Mouse (Mus musculus): ENCODE measurements at regions not wholly inside any gene's neighbourhood (a gene's known extent, or its start where the extent isn't known, plus 50 kb on each side); places are given as distances from the start of the nearest gene placed in this dataset.

DNA sequence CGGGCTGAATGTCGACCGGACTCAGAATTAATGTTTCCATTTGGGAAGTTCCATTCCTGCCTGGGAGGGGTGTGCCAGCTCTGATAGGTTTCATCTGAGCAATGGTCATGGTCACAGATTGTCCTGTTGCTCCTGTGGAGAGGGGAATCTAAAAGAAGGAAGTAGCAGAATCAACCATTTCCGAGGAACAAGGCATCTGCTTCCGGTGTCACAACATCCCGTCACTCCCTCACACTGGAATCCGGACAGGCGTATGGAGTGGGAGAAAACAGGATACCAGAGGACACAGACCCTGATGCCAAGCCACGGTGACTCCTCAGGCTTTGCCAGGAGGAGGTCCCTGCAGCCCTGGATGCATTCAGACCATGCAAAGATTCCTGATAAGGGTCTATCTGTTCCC lies 168.0 kb downstream of the Maf start:
- Histone ChIP-seq H3K27ac (ENCODE audit: control insufficient read depth, low read depth, low read length) (no peak overlapping the region), H3K4me1 (ENCODE audit: control insufficient read depth in 1 of 2, insufficient read depth in 2 of 2, low read length in 2 of 2) (no peaks in the 10 kb centered on the region), H3K9ac (ENCODE audit: control insufficient read depth, low read depth, low read length, poor library complexity, severe bottlenecking) (no peak overlapping the region), H3K9me3 (replicated peaks; ENCODE audit: insufficient read depth, low read length) (no peaks in the 10 kb centered on the region), H3K4me3 (ENCODE audit: control insufficient read depth in 1 of 2, insufficient read depth in 1 of 2, low read depth in 2 of 2, low read length in 2 of 2) (no peak overlapping the region), H3K79me2 (ENCODE audit: control insufficient read depth, insufficient read depth, low read length, poor library complexity) (no peaks in the 10 kb centered on the region), H3K27me3 (ENCODE audit: control insufficient read depth in 1 of 2, insufficient read depth in 2 of 2, low read length in 2 of 2) (no peaks in the 10 kb centered on the region), H3K36me3 (ENCODE audit: control insufficient read depth in 1 of 2, insufficient read depth in 2 of 2, low read length in 2 of 2) (no peaks in the 10 kb centered on the region)
- no peak for DNase-seq (ENCODE audit: low read depth, low spot score)
- no peak for TF ChIP-seq BHLHE40 (IDR thresholded peaks at IDR 0.05; ENCODE audit: borderline replicate concordance, low read depth, low read length)
- TF ChIP-seq ETS1 (IDR thresholded peaks at IDR 0.05; ENCODE audit: low read depth, low read length), result no peak
- no peak for TF ChIP-seq E2F4 (IDR thresholded peaks at IDR 0.05; ENCODE audit: borderline replicate concordance, low read depth, low read length)
- TF ChIP-seq ELF1 (IDR thresholded peaks at IDR 0.05; ENCODE audit: low read depth, low read length), result no peak
- TF ChIP-seq TCF12 (IDR thresholded peaks at IDR 0.05; ENCODE audit: low read depth, low read length), result no peak
- TF ChIP-seq MYC (IDR thresholded peaks at IDR 0.05; ENCODE audit: low read depth, low read length), result no peak
- no peak for TF ChIP-seq TBP (IDR thresholded peaks at IDR 0.05; ENCODE audit: low read depth, low read length)
- no peak for TF ChIP-seq POLR2A (IDR thresholded peaks at IDR 0.05; ENCODE audit: control insufficient read depth in 1 of 2, insufficient read depth in 1 of 2, low read depth in 1 of 2, low read length in 2 of 2, poor library complexity in 1 of 2)
- TF ChIP-seq POLR2AphosphoS5 (IDR thresholded peaks at IDR 0.05; ENCODE audit: borderline replicate concordance, low read depth, low read length), result no peak
- no peak for TF ChIP-seq MAFK (IDR thresholded peaks at IDR 0.05; ENCODE audit: borderline replicate concordance, low read depth, low read length)
- TF ChIP-seq CTCF (IDR thresholded peaks at IDR 0.05 in 2 of 3, conservative IDR thresholded peaks at IDR 0.05 in 1 of 3; ENCODE audit: control insufficient read depth in 1 of 3, insufficient read depth in 1 of 3, low read depth in 2 of 3, low read length in 3 of 3, poor library complexity in 1 of 3, severe bottlenecking in 1 of 3), result no peak
- TF ChIP-seq GATA1 (IDR thresholded peaks at IDR 0.05; ENCODE audit: low read depth, low read length), result no peak
- no peak for TF ChIP-seq USF2 (IDR thresholded peaks at IDR 0.05; ENCODE audit: borderline replicate concordance in 1 of 2, insufficient read depth in 1 of 2, low read depth in 1 of 2, low read length in 2 of 2)
- TF ChIP-seq MXI1 (IDR thresholded peaks at IDR 0.05; ENCODE audit: low read depth, low read length), result no peak
- TF ChIP-seq ZMIZ1 (IDR thresholded peaks at IDR 0.05; ENCODE audit: low read depth, low read length), result no peak
- TF ChIP-seq KAT2A (conservative IDR thresholded peaks at IDR 0.05; ENCODE audit: low read depth, low read length), result no peak
- TF ChIP-seq RAD21 (IDR thresholded peaks at IDR 0.05; ENCODE audit: low read depth, low read length), result no peak
- no peak for TF ChIP-seq RCOR1 (IDR thresholded peaks at IDR 0.05; ENCODE audit: low read depth, low read length)

DNA sequence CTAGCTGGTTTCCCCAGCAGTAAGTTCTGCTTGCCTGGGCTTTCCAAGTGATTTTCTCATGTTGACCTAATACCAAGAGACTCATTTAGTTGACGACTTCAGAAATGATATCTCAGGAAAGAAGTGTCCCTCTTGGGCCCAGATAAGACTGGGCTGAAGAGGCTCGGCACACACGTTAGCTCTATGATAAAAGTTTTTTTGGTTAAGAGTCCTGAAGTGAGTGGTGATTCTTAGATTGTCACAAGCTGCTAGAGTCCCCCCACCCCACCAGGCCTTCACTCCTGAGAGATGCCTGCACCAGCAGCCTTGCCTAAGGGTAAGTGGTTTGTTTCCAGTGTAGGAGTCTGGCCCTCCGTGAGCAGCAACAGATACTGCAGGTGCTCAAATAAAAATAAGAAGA lies 169.4 kb downstream of the Maf start:
- Histone ChIP-seq H3K9ac (ENCODE audit: control insufficient read depth, low read depth, low read length, poor library complexity, severe bottlenecking) (no peak overlapping the region), H3K9me3 (replicated peaks; ENCODE audit: insufficient read depth, low read length) (no peaks in the 10 kb centered on the region), H3K79me2 (ENCODE audit: control insufficient read depth, insufficient read depth, low read length, poor library complexity) (no peaks in the 10 kb centered on the region), H3K4me1 (ENCODE audit: control insufficient read depth in 1 of 2, insufficient read depth in 2 of 2, low read length in 2 of 2) (no peaks in the 10 kb centered on the region), H3K4me3 (ENCODE audit: control insufficient read depth in 1 of 2, insufficient read depth in 1 of 2, low read depth in 2 of 2, low read length in 2 of 2) (no peak overlapping the region), H3K36me3 (ENCODE audit: control insufficient read depth in 1 of 2, insufficient read depth in 2 of 2, low read length in 2 of 2) (no peaks in the 10 kb centered on the region), H3K27ac (ENCODE audit: control insufficient read depth, low read depth, low read length) (no peak overlapping the region), H3K27me3 (ENCODE audit: control insufficient read depth in 1 of 2, insufficient read depth in 2 of 2, low read length in 2 of 2) (no peaks in the 10 kb centered on the region)
- DNase-seq (ENCODE audit: low read depth, low spot score), result no peak
- TF ChIP-seq CHD2 (IDR thresholded peaks at IDR 0.05; ENCODE audit: low read length) (no peak), POLR2AphosphoS2 (IDR thresholded peaks at IDR 0.05; ENCODE audit: low read length) (no peak), SMC3 (IDR thresholded peaks at IDR 0.05; ENCODE audit: low read depth, low read length) (no peak)

Data from MEL (cell line).